Mouse (Mus musculus): ENCODE measurements at regions not wholly inside any gene's neighbourhood (a gene's known extent, or its start where the extent isn't known, plus 50 kb on each side); places are given as distances from the start of the nearest gene placed in this dataset.

GRCm38 (mm10) chr2:48416207-48416750 lies 397.6 kb upstream of the Acvr2a start:
- TF ChIP-seq CTCF (IDR thresholded peaks at IDR 0.05; ENCODE audit: low read depth): no peak
- no peak for TF ChIP-seq EP300 (IDR thresholded peaks at IDR 0.05; ENCODE audit: low read depth)

Data from liver, postnatal 0 days (tissue).